Mouse (Mus musculus) ES-Bruce4 (cell line): ENCODE data around the gene Marveld2. TPM values are rescaled to one million over a fixed set of nuclear protein-coding genes. Genes with fewer than 3 reads are reported as not detected.
A peak's percentile ranks its signal among the peaks of the same experiment; 100 is the strongest.

Experiments used
- H3K27ac ChIP-seq: 2 replicates; pipeline ENCODE4 v1.5.1; 2012; ENCODE audit warnings: low read length, inconsistent platforms; ENCODE audit not compliant: insufficient read depth
- H3K27me3 ChIP-seq: 2 replicates; pipeline ENCODE4 v1.6.1; 2012; ENCODE audit warnings: mild to moderate bottlenecking, low read length, inconsistent platforms; ENCODE audit not compliant: control insufficient read depth, poor library complexity, insufficient read depth, severe bottlenecking
- H3K36me3 ChIP-seq: 2 replicates; pipeline ENCODE4 v1.6.1; 2012; ENCODE audit warnings: inconsistent platforms, mild to moderate bottlenecking, low read length, moderate library complexity; ENCODE audit not compliant: control insufficient read depth, poor library complexity, insufficient read depth, severe bottlenecking
- H3K4me1 ChIP-seq: one replicate; pipeline ENCODE4 v1.8.1; 2011; ENCODE audit warnings: low read length; ENCODE audit not compliant: control insufficient read depth, insufficient read depth
- H3K4me3 ChIP-seq: 2 replicates; pipeline ENCODE4 v1.5.1; 2011; ENCODE audit warnings: low read depth, mild to moderate bottlenecking, low read length
- H3K9ac ChIP-seq: 2 replicates; pipeline ENCODE4 v1.6.1; 2012; ENCODE audit warnings: low read depth, mild to moderate bottlenecking, inconsistent platforms; ENCODE audit not compliant: poor library complexity, severe bottlenecking
- H3K9me3 ChIP-seq: replicated peaks from 2 replicates; pipeline ENCODE4 v1.6.1; 2012; ENCODE audit warnings: mild to moderate bottlenecking, low read length, inconsistent platforms; ENCODE audit not compliant: control insufficient read depth, poor library complexity, insufficient read depth, severe bottlenecking
- CTCF ChIP-seq: IDR thresholded peaks from one replicate; pipeline ENCODE4 v1.8.1; 2011; ENCODE audit warnings: low read depth, low read length
- EP300 ChIP-seq: IDR thresholded peaks from 2 replicates; pipeline ENCODE4 v1.6.1; 2011; ENCODE audit warnings: low read depth, low read length; ENCODE audit not compliant: insufficient read depth
- POLR2A ChIP-seq: IDR thresholded peaks from one replicate; pipeline ENCODE4 v1.8.1; 2011; ENCODE audit warnings: low read length; ENCODE audit not compliant: insufficient read depth
- polyA plus RNA-seq: library from polyadenylated mRNA; stranded (reverse); fragments of >200 nt; gene quantifications from 2 replicates; pipeline ENCODE4 v1.2.4, GENCODE M21; 2011; ENCODE audit warnings: low read depth; ENCODE audit not compliant: missing spikeins, insufficient read depth, insufficient read length

Gene Marveld2
- polyA plus RNA-seq, 1 experiment = 14.2 TPM

GRCm38 (mm10) chr13:100575950-100576349, 40.8 kb downstream of the Marveld2 start:
- H3K27ac ChIP-seq = no peak overlapping the region
- H3K9ac ChIP-seq = no peak overlapping the region
- no peaks in the 10 kb centered on the region for H3K36me3 ChIP-seq
- no peaks in the 10 kb centered on the region for H3K9me3 ChIP-seq
- H3K4me3 ChIP-seq = no peak overlapping the region
- no peaks in the 10 kb centered on the region for H3K27me3 ChIP-seq
- TF ChIP-seq CTCF (no peak), POLR2A (no peak), EP300 (no peak)
- H3K4me1 ChIP-seq = no peaks in the 10 kb centered on the region

GRCm38 (mm10) chr13:100570713-100571112, 46.1 kb downstream of the Marveld2 start:
- TF ChIP-seq CTCF (no peak), POLR2A (no peak), EP300 (no peak)
- H3K27me3 ChIP-seq = no peaks in the 10 kb centered on the region

GRCm38 (mm10) chr13:100568359-100568758, 48.4 kb downstream of the Marveld2 start:
- Histone ChIP-seq H3K27me3 (no peaks in the 10 kb centered on the region), H3K9ac (no peak overlapping the region), H3K9me3 (no peaks in the 10 kb centered on the region), H3K36me3 (no peaks in the 10 kb centered on the region), H3K4me3 (no peak overlapping the region), H3K4me1 (no peaks in the 10 kb centered on the region), H3K27ac (no peak overlapping the region)
- no peak for TF ChIP-seq CTCF
- no peak for TF ChIP-seq EP300
- no peak for TF ChIP-seq POLR2A

More at GRCm38 (mm10) chr13:100570713-100571112, 46.1 kb downstream of the Marveld2 start:
- no peaks in the 10 kb centered on the region for H3K9me3 ChIP-seq
- no peaks in the 10 kb centered on the region for H3K4me1 ChIP-seq
- H3K27ac ChIP-seq = no peak overlapping the region
- H3K36me3 ChIP-seq = no peaks in the 10 kb centered on the region
- H3K9ac ChIP-seq = no peak overlapping the region
- no peak overlapping the region for H3K4me3 ChIP-seq

- no peak overlapping the region for H3K9ac ChIP-seq
- TF ChIP-seq CTCF = no peak
- no peak for TF ChIP-seq EP300
- no peak for TF ChIP-seq POLR2A
- no peaks in the 10 kb centered on the region for H3K36me3 ChIP-seq
- H3K27ac ChIP-seq = no peak overlapping the region
- H3K4me1 ChIP-seq = no peaks in the 10 kb centered on the region
- no peaks in the 10 kb centered on the region for H3K27me3 ChIP-seq
- H3K4me3 ChIP-seq = no peak overlapping the region
- H3K9me3 ChIP-seq = no peaks in the 10 kb centered on the region
Measured at GRCm38 (mm10) chr13:100559449-100559848, 57.3 kb downstream of the Marveld2 start.

GRCm38 (mm10) chr13:100557011-100557410, 59.8 kb downstream of the Marveld2 start:
- Histone ChIP-seq H3K9ac (no peak overlapping the region), H3K27ac (no peak overlapping the region), H3K27me3 (no peaks in the 10 kb centered on the region), H3K9me3 (no peaks in the 10 kb centered on the region), H3K4me1 (no peaks in the 10 kb centered on the region), H3K36me3 (no peaks in the 10 kb centered on the region), H3K4me3 (no peak overlapping the region)
- no peak for TF ChIP-seq POLR2A
- TF ChIP-seq EP300 = no peak
- no peak for TF ChIP-seq CTCF

GRCm38 (mm10) chr13:100553042-100553437, 63.7 kb downstream of the Marveld2 start:
- Histone ChIP-seq H3K27me3 (no peaks in the 10 kb centered on the region), H3K27ac (no peak overlapping the region), H3K9ac (peak overlapping the region; percentile 77), H3K4me1 (no peaks in the 10 kb centered on the region), H3K4me3 (peak overlapping the region; percentile 74), H3K9me3 (no peaks in the 10 kb centered on the region), H3K36me3 (no peaks in the 10 kb centered on the region)
- no peak for TF ChIP-seq CTCF
- TF ChIP-seq EP300 = no peak
- TF ChIP-seq POLR2A = no peak
